Mouse (Mus musculus): ENCODE data around the gene Fdx1.

DNA sequence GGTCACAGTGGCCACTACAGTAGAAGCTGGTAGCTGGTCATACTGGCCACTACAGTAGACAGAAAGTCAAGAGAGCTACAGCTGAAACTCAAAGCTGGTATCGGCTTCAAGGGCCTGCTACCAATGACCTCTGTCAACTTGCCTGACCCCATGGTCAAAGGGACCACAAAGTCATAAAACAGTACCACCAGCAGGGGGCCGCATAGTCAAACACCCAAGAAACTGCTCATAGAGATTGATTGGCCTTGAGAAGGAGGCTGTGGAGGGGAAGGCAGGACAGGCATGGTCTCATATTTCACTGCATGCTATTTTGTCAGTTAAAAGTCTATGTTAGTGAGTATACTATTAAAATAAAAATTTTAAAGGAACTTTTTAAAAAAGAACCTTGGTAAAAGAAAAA lies 27.5 kb upstream of the Fdx1 start:
- TF ChIP-seq CTCF (IDR thresholded peaks at IDR 0.05; ENCODE audit: low read depth) (peak; percentile 75), EP300 (IDR thresholded peaks at IDR 0.05; ENCODE audit: low read depth) (no peak)
